Mouse (Mus musculus): ENCODE results near the gene Atxn7l1.

- TF ChIP-seq CTCF (IDR thresholded peaks at IDR 0.05; ENCODE audit: extremely low read depth, insufficient read depth, insufficient read length, insufficient replicate concordance), result no peak
- TF ChIP-seq POLR2A (IDR thresholded peaks at IDR 0.05; ENCODE audit: low read depth, low read length), result no peak
Observed at GRCm38 (mm10) chr12:33253206-33253605, 105.7 kb downstream of the Atxn7l1 start.

All from spleen, adult 2 months (tissue).